Mouse (Mus musculus) hindbrain, embryonic 16.5 days (tissue): ENCODE measurements around the gene Trpm6. TPM values are rescaled to one million over a fixed set of nuclear protein-coding genes. Genes with fewer than 3 reads are reported as not detected.

ENCODE experiments used
- ATAC-seq: fragments of 200-750 bp; cut with Nextera tagmentation; 2 replicates; pipeline ENCODE4 v1.8.0; 2017; ENCODE audit warnings: moderate TSS enrichment, moderate library complexity
- H3K27ac ChIP-seq: fragments of 300-500 bp; sonication (generic); 2 replicates; pipeline ENCODE4 v1.5.1; 2014; ENCODE audit warnings: low read depth, mild to moderate bottlenecking, control low read depth, low read length, moderate library complexity
- H3K27me3 ChIP-seq: fragments of 300-500 bp; sonication (generic); replicated peaks from 2 replicates; pipeline ENCODE4 v1.6.1; 2014; ENCODE audit warnings: low read length; ENCODE audit not compliant: control insufficient read depth, insufficient read depth
- H3K36me3 ChIP-seq: fragments of 300-500 bp; sonication (generic); 2 replicates; pipeline ENCODE4 v1.6.1; 2014; ENCODE audit warnings: mild to moderate bottlenecking, low read length, moderate library complexity, mixed read lengths; ENCODE audit not compliant: control insufficient read depth, insufficient read depth
- H3K4me1 ChIP-seq: fragments of 300-500 bp; sonication (generic); 2 replicates; pipeline ENCODE4 v1.6.1; 2014; ENCODE audit warnings: low read depth, low read length; ENCODE audit not compliant: control insufficient read depth, insufficient read depth
- H3K4me2 ChIP-seq: fragments of 300-500 bp; sonication (generic); 2 replicates; pipeline ENCODE4 v1.6.1; 2014; ENCODE audit warnings: mild to moderate bottlenecking, low read length, control low read depth, moderate library complexity
- H3K4me3 ChIP-seq: fragments of 300-500 bp; sonication (generic); 2 replicates; pipeline ENCODE4 v1.5.1; 2014; ENCODE audit warnings: mild to moderate bottlenecking, low read length, control low read depth, moderate library complexity
- H3K9ac ChIP-seq: fragments of 300-500 bp; sonication (generic); 2 replicates; pipeline ENCODE4 v1.6.1; 2014; ENCODE audit warnings: low read depth, mild to moderate bottlenecking, control low read depth, low read length, moderate library complexity
- H3K9me3 ChIP-seq: fragments of 300-500 bp; sonication (generic); 2 replicates; pipeline ENCODE4 v1.6.1; 2014; ENCODE audit warnings: mild to moderate bottlenecking, low read length, moderate library complexity; ENCODE audit not compliant: control insufficient read depth
- WGBS: fragments of 180-500 bp; shearing (Covaris S2); extraction: QIAGEN DNeasy Blood & Tissue Kit; methylation state at CpG from one replicate; pipeline ENCODE4 v1.1.7; 2014; 5-methylcytosine and 5-hydroxymethylcytosine counted together
- polyA plus RNA-seq: library from polyadenylated mRNA; unstranded; fragments of >200 nt; fragmentation: Nextera tagmentation; extraction: Ambion mirVana; gene quantifications from 2 replicates; pipeline ENCODE4 v1.2.1, GENCODE M21; 2015

The Trpm6 gene
- polyA plus RNA-seq, 1 experiment from 2014 or later: 0.43 TPM

GRCm38 (mm10) chr19:18815170-18815569, 65.4 kb downstream of the Trpm6 start:
- no peak for ATAC-seq
- WGBS: 80% methylated on average over 13 of the region's 13 CpGs
- H3K4me3 ChIP-seq: no peak overlapping the region

GRCm38 (mm10) chr19:18817425-18817824, 67.6 kb downstream of the Trpm6 start:
- Histone ChIP-seq H3K4me2 (no peak overlapping the region), H3K4me3 (no peak overlapping the region), H3K9ac (no peak overlapping the region), H3K27me3 (no peaks in the 10 kb centered on the region), H3K36me3 (no peaks in the 10 kb centered on the region), H3K27ac (no peak overlapping the region), H3K9me3 (no peaks in the 10 kb centered on the region), H3K4me1 (no peaks in the 10 kb centered on the region)
- ATAC-seq: no peak
- 77% methylated on average over 2 of the region's 2 CpGs for WGBS

More at GRCm38 (mm10) chr19:18815170-18815569, 65.4 kb downstream of the Trpm6 start:
- no peak overlapping the region for H3K27ac ChIP-seq
- no peak overlapping the region for H3K4me2 ChIP-seq
- H3K9me3 ChIP-seq: no peaks in the 10 kb centered on the region
- no peaks in the 10 kb centered on the region for H3K36me3 ChIP-seq
- H3K4me1 ChIP-seq: no peaks in the 10 kb centered on the region
- H3K27me3 ChIP-seq: no peaks in the 10 kb centered on the region
- H3K9ac ChIP-seq: no peak overlapping the region

DNA sequence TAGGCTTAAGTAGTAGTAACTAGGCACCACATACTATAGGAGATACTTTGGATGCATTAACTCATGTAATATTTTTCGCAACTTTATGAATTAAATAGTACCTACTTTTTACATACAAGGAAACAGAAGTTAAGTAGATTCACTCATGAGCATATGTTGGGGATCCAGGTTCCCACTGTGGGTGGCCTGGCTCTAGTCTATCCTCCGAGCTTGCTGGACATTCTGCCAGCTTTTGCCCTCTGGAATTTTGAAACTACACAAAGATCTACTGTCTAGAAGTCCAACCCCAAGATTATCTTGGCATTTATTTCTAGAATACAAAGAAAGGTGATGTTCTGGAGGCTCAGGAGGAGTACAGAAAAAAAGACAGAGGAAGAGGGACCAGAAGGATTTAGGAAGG, 78.8 kb downstream of the Trpm6 start:
- 75% methylated on average over 2 of the region's 2 CpGs for WGBS
- no peaks in the 10 kb centered on the region for H3K9me3 ChIP-seq
- no peak overlapping the region for H3K4me2 ChIP-seq
- H3K27me3 ChIP-seq: no peaks in the 10 kb centered on the region
- H3K9ac ChIP-seq: no peak overlapping the region
- H3K4me1 ChIP-seq: no peaks in the 10 kb centered on the region
- H3K4me3 ChIP-seq: no peak overlapping the region
- no peaks in the 10 kb centered on the region for H3K36me3 ChIP-seq
- no peak for ATAC-seq
- H3K27ac ChIP-seq: no peak overlapping the region

DNA sequence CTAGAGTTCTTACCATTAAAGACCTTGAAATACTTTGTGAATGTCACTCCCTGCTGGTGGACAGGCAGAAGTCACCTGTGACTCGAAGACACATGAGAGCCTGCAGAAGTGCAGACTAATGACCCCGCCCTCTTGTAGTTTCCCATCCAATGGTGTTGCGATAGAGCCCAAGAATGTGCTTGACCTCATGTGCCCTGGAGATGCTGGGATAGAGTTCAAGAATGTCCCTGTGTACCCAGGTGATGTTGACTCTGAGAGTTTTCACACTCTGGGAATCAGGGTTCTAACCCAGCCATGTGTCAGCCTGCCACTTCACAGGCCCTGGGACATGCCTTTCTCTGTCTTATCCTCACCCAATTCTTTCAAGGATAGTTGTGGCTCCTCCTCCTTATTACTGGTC, 81.4 kb downstream of the Trpm6 start:
- H3K9me3 ChIP-seq: no peaks in the 10 kb centered on the region
- H3K9ac ChIP-seq: no peak overlapping the region
- no peak overlapping the region for H3K4me3 ChIP-seq
- no peaks in the 10 kb centered on the region for H3K36me3 ChIP-seq
- H3K27ac ChIP-seq: no peak overlapping the region
- no peaks in the 10 kb centered on the region for H3K27me3 ChIP-seq
- ATAC-seq: no peak
- H3K4me2 ChIP-seq: no peak overlapping the region
- 82% methylated on average over 3 of the region's 3 CpGs for WGBS
- no peaks in the 10 kb centered on the region for H3K4me1 ChIP-seq

DNA sequence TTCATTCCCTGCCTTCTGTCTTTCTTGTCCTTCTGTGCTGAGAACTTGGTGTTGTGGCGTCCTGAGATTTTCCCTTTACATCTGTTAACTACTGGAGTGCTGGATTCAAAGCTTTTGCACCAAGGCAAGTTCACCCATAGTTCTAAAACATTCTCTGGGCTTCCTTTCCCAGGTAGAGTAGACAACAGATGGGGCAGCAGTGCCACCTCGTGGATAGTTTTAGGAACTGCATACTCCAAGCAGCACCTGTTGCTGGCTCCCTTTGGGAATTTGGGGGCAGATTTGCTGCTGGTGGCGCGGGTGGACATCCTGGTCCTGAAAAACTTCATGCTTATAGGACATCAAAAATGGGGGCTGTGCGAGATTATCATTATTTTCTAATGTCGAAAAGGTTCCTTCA, 85.2 kb downstream of the Trpm6 start:
- H3K9ac ChIP-seq: no peak overlapping the region
- H3K9me3 ChIP-seq: no peaks in the 10 kb centered on the region
- H3K4me2 ChIP-seq: no peak overlapping the region
- H3K27ac ChIP-seq: no peak overlapping the region
- H3K36me3 ChIP-seq: no peaks in the 10 kb centered on the region
- ATAC-seq: no peak; the same call in 1 of the 2 replicates
- H3K4me3 ChIP-seq: no peak overlapping the region
- 6% methylated on average over 6 of the region's 6 CpGs for WGBS
- H3K4me1 ChIP-seq: no peaks in the 10 kb centered on the region
- no peaks in the 10 kb centered on the region for H3K27me3 ChIP-seq

GRCm38 (mm10) chr19:18841789-18842562, 92.2 kb downstream of the Trpm6 start:
- no peak overlapping the region for H3K4me2 ChIP-seq
- H3K9ac ChIP-seq: no peak overlapping the region
- H3K27me3 ChIP-seq: no peaks in the 10 kb centered on the region
- no peak overlapping the region for H3K27ac ChIP-seq
- no peak for ATAC-seq
- H3K36me3 ChIP-seq: no peaks in the 10 kb centered on the region
- H3K4me3 ChIP-seq: no peak overlapping the region
- no peaks in the 10 kb centered on the region for H3K4me1 ChIP-seq
- no peaks in the 10 kb centered on the region for H3K9me3 ChIP-seq
- 81% methylated on average over 19 of the region's 19 CpGs for WGBS

GRCm38 (mm10) chr19:18842626-18843025, 92.8 kb downstream of the Trpm6 start:
- H3K9ac ChIP-seq: no peak overlapping the region
- 76% methylated on average over 11 of the region's 11 CpGs for WGBS
- no peaks in the 10 kb centered on the region for H3K27me3 ChIP-seq
- H3K4me1 ChIP-seq: no peaks in the 10 kb centered on the region
- no peak for ATAC-seq
- no peaks in the 10 kb centered on the region for H3K36me3 ChIP-seq
- H3K4me2 ChIP-seq: no peak overlapping the region
- H3K9me3 ChIP-seq: no peaks in the 10 kb centered on the region
- H3K4me3 ChIP-seq: no peak overlapping the region
- no peak overlapping the region for H3K27ac ChIP-seq

GRCm38 (mm10) chr19:18846336-18846735, 96.6 kb downstream of the Trpm6 start:
- Histone ChIP-seq H3K27me3 (no peaks in the 10 kb centered on the region), H3K36me3 (no peaks in the 10 kb centered on the region), H3K9ac (no peak overlapping the region), H3K27ac (no peak overlapping the region), H3K9me3 (no peaks in the 10 kb centered on the region), H3K4me1 (no peaks in the 10 kb centered on the region), H3K4me3 (no peak overlapping the region), H3K4me2 (no peak overlapping the region)
- 96% methylated on average over 4 of the region's 4 CpGs for WGBS
- ATAC-seq: no peak

DNA sequence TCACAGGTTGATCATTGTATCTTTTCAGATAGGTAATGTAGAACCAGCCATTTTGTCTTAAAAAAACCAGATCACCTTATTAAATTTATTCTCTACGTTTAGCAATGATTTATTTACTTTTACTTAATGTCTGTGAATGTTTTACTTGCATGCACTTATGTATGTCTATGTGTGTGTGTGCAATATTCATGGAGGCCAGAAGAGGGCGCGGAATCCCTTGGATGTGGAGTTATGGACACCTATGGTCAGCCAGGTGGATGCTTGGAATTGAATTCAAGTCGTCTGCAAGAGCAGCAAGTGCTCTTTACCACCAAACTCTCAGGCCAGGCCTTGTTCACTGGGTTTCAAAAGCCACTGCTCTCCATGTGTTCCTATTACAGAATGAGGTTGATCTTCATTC, 118.5 kb downstream of the Trpm6 start:
- Histone ChIP-seq H3K4me1 (peaks cover 2% of the 10 kb centered on the region; the same call in 1 of the 2 replicates), H3K27ac (no peak overlapping the region), H3K9me3 (no peaks in the 10 kb centered on the region), H3K27me3 (no peaks in the 10 kb centered on the region), H3K4me2 (no peak overlapping the region), H3K36me3 (no peaks in the 10 kb centered on the region), H3K9ac (no peak overlapping the region), H3K4me3 (no peak overlapping the region)
- WGBS: 69% methylated on average over 4 of the region's 4 CpGs
- no peak for ATAC-seq
